Mouse (Mus musculus): ENCODE results near the gene Tbx3.

The Tbx3 gene

DNA sequence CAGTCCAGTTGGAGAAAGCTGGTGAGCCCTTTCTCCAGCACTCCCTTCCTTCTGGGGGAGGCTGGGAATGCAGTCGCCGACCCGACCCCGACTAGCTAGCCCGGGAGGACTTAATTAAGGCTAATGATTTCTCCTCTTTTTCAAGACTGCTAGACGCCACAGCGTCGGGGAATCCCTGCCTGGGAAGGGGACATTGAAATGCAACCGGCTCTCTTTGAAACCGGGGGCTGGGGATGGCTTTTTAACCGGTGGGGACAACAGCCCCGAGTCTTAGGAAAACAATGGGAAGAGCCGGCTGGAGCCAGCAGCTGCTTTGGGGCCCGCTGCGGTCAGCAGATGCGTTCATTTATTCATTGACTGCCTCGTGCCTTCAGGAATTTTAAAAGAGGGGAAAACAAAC, 36.0 kb downstream of the Tbx3 start:
- DNase-seq (ENCODE audit: low spot score), result no peak

DNA sequence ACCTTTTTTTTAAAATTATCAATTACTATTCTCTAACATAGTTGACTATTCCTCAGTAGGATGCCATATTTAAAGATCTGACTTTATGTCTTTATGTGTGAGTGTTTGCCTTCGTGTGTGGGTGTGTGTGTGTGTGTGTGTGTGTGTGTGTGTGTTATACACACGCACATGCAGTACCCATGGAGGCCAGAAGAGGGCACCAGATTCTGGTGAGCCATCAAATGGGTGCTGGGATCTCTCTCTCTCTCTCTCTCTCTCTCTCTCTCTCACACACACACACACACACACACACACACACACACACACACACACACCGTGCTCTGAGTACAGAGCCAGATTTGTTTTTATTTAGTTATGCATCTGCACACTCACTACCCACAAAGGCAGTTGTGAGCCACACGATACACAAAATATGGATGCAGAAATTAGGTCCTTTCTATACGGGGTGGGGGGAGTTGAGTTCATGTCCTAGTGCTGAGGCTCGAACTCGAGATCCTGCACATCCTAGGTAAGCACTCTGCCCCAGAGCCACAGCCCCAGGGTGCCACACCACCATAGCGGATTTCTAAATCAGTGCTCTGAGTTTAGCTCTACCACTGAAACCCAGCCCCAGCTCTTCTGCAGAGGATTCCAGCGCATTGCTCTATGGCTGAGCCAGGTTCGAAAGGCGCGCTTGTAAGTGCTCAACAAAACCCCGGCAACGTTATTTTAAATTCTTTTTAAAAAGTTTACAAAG, 38.5 kb downstream of the Tbx3 start:
- DNase-seq (ENCODE audit: low spot score), result no peak

DNA sequence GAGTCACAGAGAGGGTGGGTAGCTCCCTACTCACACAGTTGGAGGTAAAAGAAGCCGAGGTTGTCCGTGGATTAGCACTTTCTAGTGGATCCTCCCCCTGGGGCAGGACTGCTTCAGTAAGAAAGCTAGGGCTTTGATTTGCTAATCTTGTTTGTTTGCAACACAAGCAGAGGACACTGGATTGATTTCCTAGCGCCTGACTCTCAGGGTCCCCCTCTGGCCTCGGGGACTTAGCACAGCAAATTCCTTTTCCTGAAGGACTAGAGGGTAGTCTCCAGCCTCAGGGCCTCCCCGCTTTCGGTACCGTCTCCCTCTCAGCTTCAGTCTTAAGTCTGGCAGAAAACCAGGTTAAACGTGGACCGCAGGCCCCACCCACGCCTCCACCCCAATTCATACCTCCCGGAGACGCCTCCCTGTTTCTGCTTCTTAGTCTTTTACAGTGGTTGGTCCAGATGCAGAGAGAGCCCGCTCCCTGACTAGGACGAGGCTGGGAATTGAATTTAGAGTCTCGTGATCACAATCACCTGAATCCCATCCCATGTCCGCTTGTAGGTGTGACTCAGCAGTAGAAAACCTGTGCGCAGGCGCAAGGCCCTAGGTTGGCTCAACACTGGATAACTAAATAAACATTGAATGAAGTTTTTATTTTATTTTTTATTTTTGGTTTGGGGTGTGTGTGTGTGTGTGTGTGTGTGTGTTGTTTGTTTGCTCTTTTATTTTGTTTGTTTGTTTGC, 39.5 kb downstream of the Tbx3 start:
- DNase-seq (ENCODE audit: low spot score), result no peak

DNA sequence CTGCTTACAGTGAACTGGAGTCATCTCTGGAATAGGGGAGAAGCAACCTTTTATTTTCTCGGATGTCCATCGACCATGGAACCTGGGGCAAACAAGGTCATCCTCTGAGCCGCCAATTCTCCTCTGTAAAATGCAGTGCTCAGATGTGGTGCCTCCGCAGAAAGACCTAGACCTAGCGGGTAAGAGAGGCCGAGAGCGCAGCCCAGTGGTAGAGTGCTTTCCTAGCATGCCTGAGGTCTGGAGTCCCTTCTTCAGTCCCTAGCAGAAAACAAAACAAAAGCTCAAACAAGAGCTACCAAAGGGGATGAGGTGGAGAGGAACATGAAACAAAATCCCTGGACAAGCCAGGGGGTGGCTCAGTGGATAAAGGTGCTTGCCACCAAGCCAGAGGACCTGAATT, 40.3 kb downstream of the Tbx3 start:
- no peak for DNase-seq (ENCODE audit: low spot score)

DNA sequence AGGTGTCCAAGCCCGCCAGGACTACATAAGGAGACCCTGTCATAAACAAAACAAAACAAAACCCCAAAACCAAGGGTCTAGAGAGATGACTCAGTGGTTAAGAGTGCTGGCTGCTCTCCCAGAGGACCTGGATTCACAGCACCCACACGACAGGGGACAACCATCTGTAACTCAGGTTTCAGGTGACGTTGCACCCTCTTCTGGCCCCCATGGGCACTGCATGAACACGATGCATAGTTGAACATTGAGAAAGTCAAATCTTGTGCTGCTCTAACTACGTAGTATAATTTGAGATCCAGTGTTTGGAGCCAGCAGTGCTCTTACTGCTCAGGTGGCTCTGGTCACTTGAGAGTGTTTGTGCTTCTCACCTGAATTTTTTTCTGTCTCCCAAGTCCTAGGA, 41.2 kb downstream of the Tbx3 start:
- DNase-seq (ENCODE audit: low spot score), result no peak

DNA sequence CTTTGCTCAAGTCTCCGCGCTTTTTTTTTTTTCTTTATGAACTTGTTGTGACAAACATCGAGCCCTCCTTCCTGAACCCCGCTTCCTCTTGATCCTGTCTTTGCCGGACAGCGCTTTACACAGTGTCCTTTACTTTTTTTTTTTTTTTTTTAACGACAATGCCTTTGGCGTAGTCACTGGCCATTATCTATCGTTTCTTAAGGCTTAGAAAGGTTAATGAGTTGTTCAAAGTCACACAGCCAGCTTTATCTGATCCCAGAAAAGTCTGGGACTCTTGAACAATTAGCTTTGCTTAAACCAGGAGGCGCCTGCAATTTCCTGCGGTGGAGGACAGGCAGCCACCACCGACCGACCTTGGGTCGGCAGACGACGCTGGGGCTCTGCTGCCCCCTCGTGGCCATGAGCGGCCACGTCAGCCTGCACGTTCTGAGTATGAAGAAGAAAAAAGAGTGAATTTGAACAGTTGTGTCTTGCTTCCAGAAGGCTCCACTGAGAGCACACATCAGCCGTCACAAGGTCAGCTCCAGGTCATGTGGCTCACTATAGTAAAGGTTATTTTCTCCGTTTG, 42.3 kb downstream of the Tbx3 start:
- peak; percentile 76 for DNase-seq (ENCODE audit: low spot score)

DNA sequence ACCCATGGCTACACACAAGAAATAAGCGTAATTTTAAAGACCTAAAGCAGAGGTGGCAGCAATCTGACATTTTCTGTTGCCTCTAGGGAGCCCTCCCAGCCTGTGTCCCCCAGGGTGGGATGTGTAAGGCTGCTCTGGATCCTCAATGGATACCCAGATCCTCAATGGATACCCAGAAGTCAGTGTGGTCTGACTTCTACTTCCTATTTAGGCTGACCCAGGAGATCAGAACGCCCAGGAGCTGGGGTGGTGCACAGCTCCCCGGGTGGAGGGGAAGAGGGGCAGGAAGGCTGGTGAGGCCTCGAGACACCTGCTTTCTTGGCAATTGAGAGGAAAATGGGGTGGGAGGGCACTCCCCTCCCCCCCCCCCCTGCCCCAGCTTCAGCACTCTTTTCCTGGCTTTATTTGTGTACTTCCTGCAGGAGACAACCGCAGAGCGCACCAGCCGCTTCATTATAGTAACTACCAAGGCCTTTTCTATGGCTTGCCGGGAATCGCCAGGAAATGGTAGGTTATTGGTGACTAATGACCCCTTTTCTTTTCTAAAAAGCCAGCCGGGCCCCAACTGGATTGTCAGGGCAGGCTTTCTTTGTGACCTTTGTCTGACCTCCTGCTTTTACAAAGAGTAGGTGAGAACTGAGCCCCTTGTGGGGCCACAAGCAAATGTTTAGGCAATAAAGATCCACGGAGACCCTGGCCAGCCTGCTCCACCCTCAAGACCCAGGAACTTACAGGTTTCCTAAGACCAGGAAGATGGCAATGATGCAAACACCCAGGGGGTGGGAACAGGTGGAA, 50.2 kb downstream of the Tbx3 start:
- no peak for DNase-seq (ENCODE audit: low spot score)

DNA sequence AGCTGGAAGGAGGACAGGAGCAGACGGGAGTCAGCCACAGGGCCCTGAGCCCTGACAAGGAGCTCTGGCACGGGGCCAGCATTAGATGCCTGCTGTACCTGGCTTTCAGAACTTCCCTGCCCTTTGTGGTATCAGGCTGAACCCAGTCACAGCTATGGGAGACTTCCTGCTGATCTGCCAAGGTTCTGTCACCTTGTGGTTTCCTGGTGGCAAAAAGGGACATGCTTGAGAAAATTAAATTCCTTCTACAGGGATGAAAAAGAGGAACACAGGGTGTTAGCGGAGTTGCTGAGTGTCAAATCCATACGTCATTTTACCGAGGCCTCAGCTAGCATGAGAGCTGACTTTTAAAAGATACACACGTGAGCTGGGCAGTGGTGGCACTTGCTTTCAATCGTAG, 62.5 kb downstream of the Tbx3 start:
- no peak for DNase-seq (ENCODE audit: low spot score)

Data from lung, postnatal 25 days (tissue).